Mouse (Mus musculus) kidney, postnatal 0 days (tissue): ENCODE results near the gene Mpig6b. TPM values are rescaled to one million over a fixed set of nuclear protein-coding genes. Genes with fewer than 3 reads are reported as not detected.

Source experiments
- ATAC-seq: fragments of 200-750 bp; cut with Nextera tagmentation; replicated peaks from 2 replicates; pipeline ENCODE4 v1.8.0; 2017; ENCODE audit warnings: low read depth, moderate number of reproducible peaks, moderate TSS enrichment, moderate library complexity; ENCODE audit not compliant: low FRiP score
- DNase-seq: peaks from one replicate; pipeline ENCODE4 v3.0.0-alpha.2; 2016; ENCODE audit warnings: low spot score
- H3K27ac ChIP-seq: fragments of 300-500 bp; sonication (generic); 2 replicates; pipeline ENCODE4 v1.5.1; 2014; ENCODE audit warnings: mild to moderate bottlenecking
- H3K27me3 ChIP-seq: fragments of 300-500 bp; sonication (generic); 2 replicates; pipeline ENCODE4 v1.6.1; 2014; ENCODE audit warnings: low read length, mixed read lengths; ENCODE audit not compliant: insufficient read depth
- H3K36me3 ChIP-seq: fragments of 300-500 bp; sonication (generic); 2 replicates; pipeline ENCODE4 v1.6.1; 2014; ENCODE audit warnings: low read length, mixed read lengths; ENCODE audit not compliant: insufficient read depth
- H3K4me1 ChIP-seq: fragments of 300-500 bp; sonication (generic); replicated peaks from 2 replicates; pipeline ENCODE4 v1.6.1; 2014; ENCODE audit warnings: antibody characterized with exemption, low read length, mixed read lengths; ENCODE audit not compliant: insufficient read depth
- H3K4me2 ChIP-seq: fragments of 300-500 bp; sonication (generic); 2 replicates; pipeline ENCODE4 v1.6.1; 2014; ENCODE audit warnings: mild to moderate bottlenecking, low read length, moderate library complexity, mixed read lengths
- H3K4me3 ChIP-seq: fragments of 300-500 bp; sonication (generic); replicated peaks from 2 replicates; pipeline ENCODE4 v1.5.1; 2014; ENCODE audit warnings: low read depth, low read length
- H3K9ac ChIP-seq: fragments of 300-500 bp; sonication (generic); 2 replicates; pipeline ENCODE4 v1.6.1; 2014; ENCODE audit warnings: low read depth, low read length
- H3K9me3 ChIP-seq: fragments of 300-500 bp; sonication (generic); replicated peaks from 2 replicates; pipeline ENCODE4 v1.6.1; 2016; ENCODE audit warnings: low read length, inconsistent platforms, mixed read lengths
- CTCF ChIP-seq: IDR thresholded peaks from 2 replicates; pipeline ENCODE4 v1.5.1; 2016; ENCODE audit warnings: antibody characterized with exemption, low read depth, mild to moderate bottlenecking, moderate library complexity
- WGBS: fragments of 180-500 bp; shearing (Covaris S2); extraction: QIAGEN DNeasy Blood & Tissue Kit; methylation state at CpG from one replicate; pipeline ENCODE4 v1.1.7; 2014; 5-methylcytosine and 5-hydroxymethylcytosine counted together
- polyA plus RNA-seq: library from polyadenylated mRNA; unstranded; fragments of >200 nt; fragmentation: Nextera tagmentation; extraction: Ambion mirVana; gene quantifications from 2 replicates; pipeline ENCODE4 v1.2.1, GENCODE M21; 2015

Gene Mpig6b
- polyA plus RNA-seq, 1 experiment from 2014 or later: 0.36 TPM

DNA sequence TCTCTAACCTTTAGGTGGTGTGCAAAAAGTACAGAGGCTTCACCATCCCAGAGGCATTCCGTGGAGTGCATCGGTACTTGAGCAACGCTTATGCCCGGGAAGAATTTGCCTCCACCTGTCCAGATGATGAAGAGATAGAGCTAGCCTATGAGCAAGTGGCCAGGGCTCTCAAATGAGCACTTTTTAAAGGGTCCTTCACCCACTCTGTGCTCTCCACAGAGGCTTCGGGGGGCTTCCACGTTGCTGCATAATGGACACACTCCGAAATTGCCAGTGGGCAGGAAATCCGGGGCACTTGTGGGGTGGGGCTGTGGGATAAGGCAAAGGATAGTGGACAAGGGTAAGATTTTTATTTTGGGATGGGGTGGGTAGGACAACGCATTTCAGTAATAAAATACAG lies 7.7 kb downstream of the Mpig6b start:
- H3K9ac ChIP-seq: no peak overlapping the region

DNA sequence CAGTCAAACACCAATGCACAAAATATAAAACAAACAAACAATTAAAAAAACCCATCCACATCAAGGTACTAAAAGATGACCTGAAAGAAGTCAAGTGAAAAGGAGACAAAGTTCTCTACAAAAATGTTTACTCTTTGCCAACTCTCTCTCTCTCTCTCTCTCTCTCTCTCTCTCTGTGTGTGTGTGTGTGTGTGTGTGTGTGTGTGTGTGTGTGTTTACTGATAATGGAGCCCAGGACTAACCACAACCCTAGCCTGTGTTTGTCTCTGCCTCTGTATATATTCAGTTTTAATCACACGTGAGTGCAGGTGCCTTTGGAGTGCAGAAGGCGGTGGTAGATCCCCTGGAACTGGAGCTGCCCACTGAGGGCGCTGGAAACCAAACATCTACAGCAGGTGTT lies 8.9 kb downstream of the Mpig6b start:
- Histone ChIP-seq H3K4me3 (no peak overlapping the region), H3K27ac (no peak overlapping the region), H3K4me1 (peaks cover 8% of the 10 kb centered on the region), H3K4me2 (no peak overlapping the region), H3K36me3 (peaks cover 52% of the 10 kb centered on the region), H3K27me3 (no peaks in the 10 kb centered on the region), H3K9ac (no peak overlapping the region), H3K9me3 (no peaks in the 10 kb centered on the region)
- WGBS: 84% methylated on average over 3 of the region's 3 CpGs
- ATAC-seq: no peak
- TF ChIP-seq CTCF: no peak
- DNase-seq: no peak

More for the DNA sequence above, 7.7 kb downstream of the Mpig6b start:
- DNase-seq: no peak
- H3K36me3 ChIP-seq: peaks cover 41% of the 10 kb centered on the region
- H3K4me1 ChIP-seq: peaks cover 8% of the 10 kb centered on the region
- no peaks in the 10 kb centered on the region for H3K9me3 ChIP-seq
- no peak overlapping the region for H3K4me3 ChIP-seq
- WGBS: 64% methylated on average over 9 of the region's 9 CpGs
- H3K4me2 ChIP-seq: peak overlapping the region; percentile 94
- peak overlapping the region; percentile 94; the same call in 1 of the 2 replicates for H3K27ac ChIP-seq
- no peak for ATAC-seq
- TF ChIP-seq CTCF: no peak
- H3K27me3 ChIP-seq: no peaks in the 10 kb centered on the region

DNA sequence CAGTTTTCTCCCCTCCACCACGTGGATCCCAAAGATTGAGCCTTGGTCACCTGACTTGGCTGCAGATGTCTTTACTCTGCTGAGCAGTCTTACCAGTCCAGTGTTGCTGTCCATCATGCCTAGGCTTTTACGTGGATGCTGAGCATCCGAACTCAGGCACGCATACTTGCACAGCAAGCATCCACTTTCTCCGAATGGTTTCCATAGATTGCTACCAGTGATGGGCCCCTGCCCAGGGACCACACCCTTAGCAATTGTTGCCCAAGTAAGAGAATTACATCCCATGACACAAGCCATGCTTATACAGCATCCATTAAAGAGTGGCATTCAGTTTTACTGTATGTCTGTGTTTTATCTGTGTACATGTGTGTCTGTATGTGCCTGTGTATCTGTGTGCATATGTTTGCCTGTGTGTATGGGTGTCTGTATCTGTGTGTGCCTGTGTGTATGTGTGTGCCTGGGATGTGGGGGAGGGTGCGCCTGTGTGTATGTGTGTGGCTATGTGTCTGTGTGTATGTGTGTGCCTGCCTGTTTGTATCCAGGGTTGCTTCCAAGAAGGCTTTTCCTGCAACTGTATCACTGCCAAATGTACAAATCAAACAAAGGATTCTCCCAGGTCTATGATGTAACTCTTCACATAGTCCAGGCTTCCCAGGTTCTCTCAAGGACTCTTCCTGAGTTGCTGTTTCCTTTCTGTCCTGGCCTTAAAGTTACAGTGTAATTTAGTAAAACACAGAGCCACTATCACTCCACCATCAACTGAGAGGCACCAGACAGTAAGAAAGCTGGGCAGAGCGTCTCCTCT lies 10.1 kb downstream of the Mpig6b start:
- H3K4me2 ChIP-seq: no peak overlapping the region
- H3K4me3 ChIP-seq: no peak overlapping the region
- H3K36me3 ChIP-seq: peaks cover 46% of the 10 kb centered on the region
- no peak overlapping the region for H3K27ac ChIP-seq
- WGBS: 87% methylated on average over 7 of the region's 7 CpGs
- no peaks in the 10 kb centered on the region for H3K9me3 ChIP-seq
- ATAC-seq (no peak), DNase-seq (no peak)
- peaks cover 8% of the 10 kb centered on the region for H3K4me1 ChIP-seq
- no peak overlapping the region for H3K9ac ChIP-seq
- TF ChIP-seq CTCF: no peak
- no peaks in the 10 kb centered on the region for H3K27me3 ChIP-seq

GRCm38 (mm10) chr17:35052271-35052798 lies 13.6 kb downstream of the Mpig6b start:
- WGBS: 70% methylated on average over 12 of the region's 12 CpGs
- H3K27ac ChIP-seq: peak overlapping the region; percentile 98
- TF ChIP-seq CTCF: no peak
- peak overlapping the region; percentile 50; the same call in 1 of the 2 replicates for H3K4me3 ChIP-seq
- H3K36me3 ChIP-seq: peaks cover 37% of the 10 kb centered on the region
- H3K9me3 ChIP-seq: no peaks in the 10 kb centered on the region
- H3K4me2 ChIP-seq: peak overlapping the region; percentile 81
- no peaks in the 10 kb centered on the region for H3K27me3 ChIP-seq
- ATAC-seq (no peak), DNase-seq (no peak)
- H3K4me1 ChIP-seq: peaks cover 19% of the 10 kb centered on the region
- peak overlapping the region; percentile 36; the same call in 1 of the 2 replicates for H3K9ac ChIP-seq

DNA sequence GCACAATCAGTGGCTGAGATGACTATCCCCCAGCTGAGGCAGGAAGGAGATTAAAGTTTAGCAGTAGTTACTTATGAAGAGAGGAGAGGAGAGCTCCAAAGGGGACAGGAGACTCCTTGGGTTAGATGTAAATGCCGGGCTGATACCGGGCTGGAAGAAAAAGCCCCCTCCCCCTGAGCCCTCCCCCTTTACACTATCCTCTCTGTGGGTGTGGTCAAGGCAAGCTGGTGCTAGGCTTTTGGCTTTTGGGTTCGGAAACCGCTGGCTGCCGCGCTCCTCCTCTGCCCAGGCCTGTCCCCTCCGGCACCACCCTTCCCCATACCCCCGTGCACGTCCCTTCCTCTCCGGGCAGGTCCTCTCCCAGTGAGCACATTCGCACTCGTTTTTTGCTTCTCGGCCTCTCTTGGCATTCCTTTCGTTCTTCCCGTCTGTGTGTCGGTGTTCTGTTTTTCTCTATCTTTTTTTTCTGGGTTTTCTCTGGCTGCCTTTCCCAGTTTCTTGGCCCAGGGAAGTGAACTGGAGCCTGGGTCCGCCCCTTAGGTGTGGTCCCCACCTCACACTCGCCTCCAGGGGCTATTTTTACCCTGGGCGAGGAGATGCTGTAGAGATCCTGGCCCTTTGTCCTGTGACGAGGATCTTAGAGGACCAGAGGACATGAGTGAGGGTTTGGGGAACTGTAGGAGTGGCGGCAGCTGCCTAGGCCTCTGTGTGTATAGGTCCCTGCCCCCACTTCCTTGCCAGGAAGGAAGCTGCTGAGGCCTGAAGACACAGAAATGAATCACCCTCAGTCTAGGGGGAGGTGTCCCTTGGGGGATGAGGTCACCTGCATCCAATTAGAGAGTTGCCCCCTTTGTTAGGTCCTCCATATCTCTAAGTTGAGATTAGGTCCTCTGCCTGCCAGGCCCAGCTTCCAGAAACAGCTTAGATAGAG lies 14.6 kb downstream of the Mpig6b start:
- Histone ChIP-seq H3K9me3 (no peaks in the 10 kb centered on the region), H3K4me3 (peak overlapping the region; percentile 50), H3K27ac (peak overlapping the region; percentile 98), H3K27me3 (no peaks in the 10 kb centered on the region), H3K4me1 (peaks cover 22% of the 10 kb centered on the region), H3K4me2 (peak overlapping the region; percentile 81), H3K9ac (peak overlapping the region; percentile 77), H3K36me3 (peaks cover 35% of the 10 kb centered on the region)
- peak; percentile 65 for ATAC-seq
- DNase-seq: peak; percentile 95
- 0 out of 2 replicates have a peak, but pooled peaks have one; percentile 1 for TF ChIP-seq CTCF
- WGBS: 1% methylated on average over 21 of the region's 21 CpGs
